Mouse (Mus musculus): ENCODE results near the gene Hexb. TPM values are rescaled to one million over a fixed set of nuclear protein-coding genes. Genes with fewer than 3 reads are reported as not detected.
A peak's percentile ranks its signal among the peaks of the same experiment; 100 is the strongest.
"Not testable (repeated sequence)": the region's sequence is repeated elsewhere in the genome, so short reads cannot be mapped to it uniquely, and the experiment has no call there.

Gene Hexb
- polyA plus RNA-seq, 1 experiment from 2014 or later: 18.2 TPM

DNA sequence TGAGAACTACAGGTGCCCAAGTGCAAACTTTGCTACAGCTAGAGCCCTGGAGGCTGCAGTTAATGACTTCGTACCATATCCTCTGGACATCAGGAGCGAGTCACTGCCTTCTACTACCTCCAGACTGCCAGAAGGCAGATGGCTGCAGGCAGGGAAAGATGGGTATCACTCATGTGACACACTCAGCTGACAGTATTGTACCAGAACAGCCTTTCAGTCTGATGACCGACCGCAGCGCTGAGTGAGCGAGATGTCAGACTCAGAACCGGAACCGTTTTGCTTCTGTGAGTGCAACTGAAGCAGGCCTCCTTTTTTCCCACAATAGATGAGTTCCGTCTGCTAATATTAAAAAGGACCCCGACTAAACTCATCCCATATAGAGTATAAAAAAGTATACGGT, 5.5 kb downstream of the Hexb start:
- Histone ChIP-seq H3K4me1 (peaks cover 9% of the 10 kb centered on the region), H3K27me3 (ENCODE audit: low read depth, poor library complexity, severe bottlenecking) (0 out of 2 replicates have a peak, but pooled peaks cover 9% of the 10 kb centered on the region), H3K36me3 (no peaks in the 10 kb centered on the region), H3K27ac (no peak overlapping the region), H3K9me3 (replicated peaks) (no peaks in the 10 kb centered on the region), H3K4me3 (no peak overlapping the region)
- no peak for DNase-seq (ENCODE audit: low spot score)
- 90% methylated on average over 11 of the region's 11 CpGs for WGBS

DNA sequence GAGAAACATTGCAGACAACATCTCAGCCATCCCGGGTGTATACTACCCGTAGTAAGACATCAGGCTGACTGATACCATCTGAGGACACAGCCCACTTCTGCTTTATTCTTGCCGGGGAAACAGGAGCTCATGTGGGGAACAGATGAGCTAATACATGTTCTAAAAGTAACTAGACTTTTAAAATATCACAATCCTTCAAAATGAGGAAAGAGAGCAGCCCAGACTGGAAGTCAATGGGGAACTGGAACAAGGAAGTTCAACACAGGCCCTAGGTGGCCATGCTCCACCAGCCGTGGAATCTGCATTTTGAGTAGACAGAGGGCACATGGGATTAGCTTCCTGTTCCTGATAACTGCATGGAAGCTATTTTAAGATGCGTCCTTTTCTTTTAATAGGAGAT, 10.5 kb downstream of the Hexb start:
- Histone ChIP-seq H3K27me3 (ENCODE audit: low read depth, poor library complexity, severe bottlenecking) (no peaks in the 10 kb centered on the region), H3K4me1 (no peaks in the 10 kb centered on the region), H3K27ac (no peak overlapping the region), H3K9me3 (replicated peaks) (no peaks in the 10 kb centered on the region), H3K4me3 (no peak overlapping the region), H3K36me3 (peaks cover 4% of the 10 kb centered on the region; the same call in 1 of the 2 replicates)
- no peak for DNase-seq (ENCODE audit: low spot score)
- 92% methylated on average over 5 of the region's 5 CpGs for WGBS

DNA sequence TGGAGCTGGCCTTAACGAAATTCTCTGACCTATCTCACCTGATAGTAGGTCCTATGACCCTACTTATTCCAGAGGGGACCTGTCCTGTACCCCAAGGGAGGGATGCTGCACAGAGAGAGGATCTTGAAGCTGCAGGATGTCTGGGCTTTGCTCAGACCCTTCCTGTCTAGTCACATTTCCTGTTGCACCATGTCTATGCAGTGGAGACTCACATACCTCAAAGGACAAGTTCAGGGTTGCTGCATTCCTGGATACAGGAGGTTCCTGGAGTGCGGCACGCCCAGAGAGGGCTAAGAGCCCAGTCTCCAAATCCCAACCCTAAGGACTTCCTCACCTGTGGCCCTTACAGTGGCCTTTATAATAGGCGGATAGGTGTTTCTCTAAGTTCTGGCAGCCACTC, 11.8 kb downstream of the Hexb start:
- WGBS: 84% methylated on average over 4 of the region's 4 CpGs
- no peak for DNase-seq (ENCODE audit: low spot score)
- Histone ChIP-seq H3K36me3 (peaks cover 10% of the 10 kb centered on the region), H3K9me3 (replicated peaks) (no peaks in the 10 kb centered on the region), H3K27ac (no peak overlapping the region), H3K4me3 (no peak overlapping the region), H3K27me3 (ENCODE audit: low read depth, poor library complexity, severe bottlenecking) (no peaks in the 10 kb centered on the region), H3K4me1 (no peaks in the 10 kb centered on the region)

DNA sequence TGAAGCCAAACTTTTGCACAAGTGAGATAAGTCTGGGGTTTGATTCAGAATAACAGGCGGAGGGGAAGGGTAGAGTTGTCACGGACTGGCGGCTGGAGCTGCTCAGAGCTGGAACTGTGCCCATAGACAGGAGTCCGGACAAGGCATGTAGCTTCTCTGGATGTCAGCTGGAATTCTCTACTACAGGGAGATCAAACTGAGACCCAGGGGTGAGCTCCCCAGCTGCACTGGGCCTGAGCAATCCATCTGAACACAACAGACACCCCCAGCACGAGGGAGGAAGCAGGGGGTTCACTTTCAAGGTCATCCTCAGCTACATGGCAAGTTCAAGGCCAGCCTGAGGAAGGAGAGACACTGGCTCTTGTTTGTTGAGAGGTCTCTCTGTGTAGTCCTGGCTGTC, 13.5 kb downstream of the Hexb start:
- DNase-seq (ENCODE audit: low spot score): no peak
- H3K27me3 ChIP-seq (ENCODE audit: low read depth, poor library complexity, severe bottlenecking): no peaks in the 10 kb centered on the region

DNA sequence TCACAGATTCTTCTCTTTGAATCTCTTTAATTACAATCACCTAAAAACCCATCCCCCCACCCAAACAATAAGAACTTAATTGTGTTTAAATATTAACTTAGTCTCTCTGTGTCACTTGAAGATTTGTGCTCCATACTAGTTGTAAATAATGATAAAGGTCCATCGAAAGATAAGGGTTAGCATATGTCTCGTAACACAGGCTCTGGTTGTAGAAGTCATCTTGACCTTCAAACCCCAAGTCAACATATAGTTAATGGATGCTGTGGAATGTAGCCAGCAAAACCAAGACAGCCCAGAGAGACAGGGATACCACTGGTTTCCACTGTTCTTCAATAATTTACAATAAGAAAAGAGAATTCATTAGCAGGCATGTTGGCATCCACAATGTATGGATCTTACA, 14.0 kb downstream of the Hexb start:
- Histone ChIP-seq H3K9me3 (replicated peaks) (no peaks in the 10 kb centered on the region), H3K36me3 (peaks cover 28% of the 10 kb centered on the region), H3K4me3 (no peak overlapping the region), H3K4me1 (no peaks in the 10 kb centered on the region), H3K27ac (no peak overlapping the region), H3K27me3 (ENCODE audit: low read depth, poor library complexity, severe bottlenecking) (no peaks in the 10 kb centered on the region)
- WGBS: 97% methylated on average over 2 of the region's 2 CpGs
- DNase-seq (ENCODE audit: low spot score): no peak

More for the DNA sequence above, 13.5 kb downstream of the Hexb start:
- peaks cover 23% of the 10 kb centered on the region for H3K36me3 ChIP-seq
- no peak overlapping the region for H3K4me3 ChIP-seq
- no peaks in the 10 kb centered on the region for H3K4me1 ChIP-seq
- H3K27ac ChIP-seq: no peak overlapping the region
- WGBS: 89% methylated on average over 5 of the region's 5 CpGs
- no peaks in the 10 kb centered on the region for H3K9me3 ChIP-seq (replicated peaks)

DNA sequence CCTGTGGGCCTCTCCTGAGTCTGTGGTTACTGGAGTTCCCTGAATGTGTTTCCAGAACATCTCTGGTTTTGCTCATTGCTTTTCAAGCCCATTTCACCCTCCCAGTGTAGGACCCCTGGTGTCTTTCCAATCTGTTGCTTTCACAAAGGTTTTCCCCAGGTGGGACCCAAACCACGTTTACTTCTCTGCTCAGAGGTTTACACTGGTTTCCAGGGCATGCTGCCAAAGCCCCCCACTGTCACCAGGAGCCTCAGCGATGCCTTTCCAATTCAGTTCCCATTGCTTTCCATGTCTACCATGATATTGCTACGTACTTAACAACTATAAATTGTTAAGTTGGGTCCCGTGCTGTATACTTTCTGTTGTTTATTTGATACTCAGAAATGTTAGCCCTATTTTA, 15.3 kb downstream of the Hexb start:
- Histone ChIP-seq H3K27me3 (ENCODE audit: low read depth, poor library complexity, severe bottlenecking) (no peaks in the 10 kb centered on the region), H3K36me3 (peaks cover 41% of the 10 kb centered on the region), H3K4me1 (no peaks in the 10 kb centered on the region), H3K9me3 (replicated peaks) (no peaks in the 10 kb centered on the region), H3K4me3 (no peak overlapping the region), H3K27ac (no peak overlapping the region)
- no peak for DNase-seq (ENCODE audit: low spot score)
- WGBS: 81% methylated on average over 4 of the region's 4 CpGs

DNA sequence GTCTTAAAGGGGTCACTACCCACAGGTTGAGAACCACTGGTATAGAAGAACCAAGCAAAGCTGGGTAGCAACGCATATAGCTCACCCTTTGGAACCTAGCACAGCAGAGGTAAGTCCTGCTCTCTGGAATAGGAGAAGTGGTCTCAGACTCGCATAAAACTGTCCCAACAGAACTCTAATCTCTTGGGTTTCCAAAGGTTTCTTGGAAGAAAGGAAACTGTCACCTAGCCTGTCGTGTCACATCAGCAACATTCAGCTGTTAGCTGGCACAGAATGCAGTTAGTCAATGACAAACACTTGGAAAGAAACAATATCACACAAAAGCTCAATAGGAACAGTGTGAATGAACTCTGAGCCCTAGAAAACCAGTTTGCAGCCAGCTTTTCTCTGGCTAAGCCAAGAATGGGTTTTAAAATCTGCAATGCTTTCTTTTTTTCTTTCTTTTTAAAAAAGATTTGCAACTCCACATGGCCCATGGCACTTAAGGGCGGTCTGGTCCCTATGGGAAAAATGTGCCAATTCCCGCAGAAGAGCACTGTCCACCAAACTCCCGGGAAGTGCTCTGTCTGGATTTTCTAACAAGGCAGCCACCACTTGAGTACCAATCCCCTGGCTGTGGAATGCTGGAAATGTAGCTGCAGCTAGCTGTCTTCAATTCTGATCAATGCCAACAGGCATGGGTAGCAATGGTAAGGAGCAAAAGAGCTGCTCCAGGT, 17.9 kb downstream of the Hexb start:
- DNase-seq (ENCODE audit: low spot score): no peak
- H3K4me3 ChIP-seq: no peak overlapping the region
- H3K27me3 ChIP-seq (ENCODE audit: low read depth, poor library complexity, severe bottlenecking): no peaks in the 10 kb centered on the region
- no peaks in the 10 kb centered on the region for H3K9me3 ChIP-seq (replicated peaks)
- 80% methylated on average over 6 of the region's 6 CpGs for WGBS
- no peak overlapping the region for H3K27ac ChIP-seq
- H3K36me3 ChIP-seq: peaks cover 64% of the 10 kb centered on the region
- no peaks in the 10 kb centered on the region for H3K4me1 ChIP-seq

DNA sequence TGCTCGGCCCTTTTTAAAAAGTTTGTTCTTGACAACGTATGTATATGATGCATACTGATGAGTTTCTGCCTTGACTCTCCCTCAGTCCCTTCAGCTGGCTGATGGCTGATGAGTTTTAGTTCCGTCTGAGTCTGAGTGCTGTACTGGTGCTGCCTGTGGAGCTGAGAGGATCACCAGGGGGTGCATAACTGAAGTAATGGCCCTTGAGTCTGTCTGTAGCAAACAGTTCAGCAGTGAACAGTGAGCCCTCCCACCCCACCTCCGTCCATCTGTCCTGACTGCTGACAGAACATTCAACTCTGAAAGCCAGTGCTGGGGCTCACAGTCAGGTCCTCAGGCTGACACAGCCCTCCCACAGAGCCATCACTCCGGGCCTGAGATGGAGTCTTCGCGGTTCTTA, 19.2 kb downstream of the Hexb start:
- Histone ChIP-seq H3K9me3 (replicated peaks) (no peaks in the 10 kb centered on the region), H3K27ac (no peak overlapping the region), H3K27me3 (ENCODE audit: low read depth, poor library complexity, severe bottlenecking) (no peaks in the 10 kb centered on the region), H3K36me3 (peaks cover 75% of the 10 kb centered on the region), H3K4me1 (no peaks in the 10 kb centered on the region), H3K4me3 (no peak overlapping the region)
- no peak for DNase-seq (ENCODE audit: low spot score)
- WGBS: 84% methylated on average over 7 of the region's 7 CpGs

DNA sequence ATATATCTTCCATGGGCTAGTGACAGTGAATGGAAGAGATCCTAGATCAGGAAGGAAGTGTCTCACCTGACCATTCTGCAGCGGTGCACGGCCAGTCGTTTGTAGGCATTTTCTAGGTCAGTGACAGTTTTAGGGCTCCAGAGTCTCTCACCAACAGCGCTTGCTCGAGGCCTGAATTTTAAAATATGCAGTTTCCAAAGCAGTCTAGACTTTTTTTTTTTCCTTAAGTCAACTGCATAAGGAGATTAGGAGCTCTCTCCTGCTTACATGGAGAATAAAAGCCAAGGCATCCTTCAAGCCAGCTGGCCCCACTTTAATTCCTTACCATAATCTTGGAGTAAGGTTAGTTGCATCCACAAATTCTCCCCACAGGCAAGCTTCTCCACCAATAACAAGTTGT, 21.4 kb downstream of the Hexb start:
- Histone ChIP-seq H3K9me3 (replicated peaks) (no peaks in the 10 kb centered on the region), H3K27me3 (ENCODE audit: low read depth, poor library complexity, severe bottlenecking) (no peaks in the 10 kb centered on the region), H3K36me3 (peaks cover 89% of the 10 kb centered on the region), H3K27ac (no peak overlapping the region), H3K4me3 (no peak overlapping the region), H3K4me1 (no peaks in the 10 kb centered on the region)
- no peak for DNase-seq (ENCODE audit: low spot score)
- 91% methylated on average over 5 of the region's 5 CpGs for WGBS

DNA sequence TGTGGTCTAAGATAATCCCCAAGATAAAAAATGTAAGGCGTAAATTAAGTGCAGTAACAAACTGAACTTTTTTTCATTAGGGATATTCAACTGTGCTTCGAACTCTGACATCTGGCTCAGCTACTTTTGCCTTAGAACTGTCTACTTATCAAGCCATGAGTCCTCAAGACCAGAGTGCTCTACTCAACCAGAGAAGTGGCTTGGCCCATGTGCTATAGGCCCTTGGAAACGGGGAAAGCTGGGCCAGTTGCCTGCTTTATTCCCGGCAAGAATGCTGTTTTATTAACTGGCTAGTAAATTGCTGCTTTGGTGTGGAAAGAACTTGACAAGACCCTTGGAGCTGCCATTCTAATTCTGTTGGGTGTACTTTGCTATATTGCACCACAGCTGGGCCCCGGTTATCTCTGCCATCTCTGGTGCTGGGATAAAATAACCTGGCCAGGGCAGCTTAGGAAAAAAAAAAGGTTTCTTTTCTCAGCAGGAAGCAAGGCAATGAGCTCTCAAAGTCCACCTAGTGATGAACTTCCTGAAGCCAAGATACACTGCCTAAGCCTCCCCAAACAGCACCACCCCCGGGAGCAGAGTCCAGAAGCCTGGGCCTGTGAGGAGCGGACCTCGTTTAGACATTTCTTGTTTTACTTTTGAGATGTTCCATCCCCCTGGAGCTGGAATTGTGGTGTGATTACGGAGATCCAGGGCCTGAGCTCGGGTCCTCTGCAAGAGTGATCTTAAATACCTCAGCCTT, 22.5 kb downstream of the Hexb start:
- H3K36me3 ChIP-seq: peaks cover 93% of the 10 kb centered on the region
- no peak overlapping the region for H3K27ac ChIP-seq
- 88% methylated on average over 10 of the region's 10 CpGs for WGBS
- H3K9me3 ChIP-seq (replicated peaks): no peaks in the 10 kb centered on the region
- no peak overlapping the region for H3K4me3 ChIP-seq
- no peaks in the 10 kb centered on the region for H3K4me1 ChIP-seq
- no peak for DNase-seq (ENCODE audit: low spot score)
- no peaks in the 10 kb centered on the region for H3K27me3 ChIP-seq (ENCODE audit: low read depth, poor library complexity, severe bottlenecking)

DNA sequence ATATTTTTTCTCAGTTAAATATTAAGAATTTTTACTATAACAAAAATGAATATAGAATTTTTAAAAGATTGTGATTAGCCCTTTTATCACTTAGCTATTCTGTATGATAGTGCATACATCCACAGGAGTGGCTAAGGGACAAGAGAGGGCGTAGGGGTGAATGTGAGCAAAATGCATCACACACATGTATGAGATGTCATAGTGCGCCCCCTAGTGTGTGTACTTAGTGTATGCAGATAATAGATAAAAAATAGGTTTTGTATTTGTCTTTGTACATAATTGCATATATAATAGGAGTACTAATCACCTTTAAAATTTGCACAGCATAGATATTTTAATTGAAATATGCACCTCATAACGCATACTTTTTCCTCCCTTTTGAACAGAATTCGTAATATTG, 52.3 kb downstream of the Hexb start:
- peaks cover 76% of the 10 kb centered on the region for H3K36me3 ChIP-seq
- no peak for DNase-seq (ENCODE audit: low spot score)
- H3K4me1 ChIP-seq: no peaks in the 10 kb centered on the region
- H3K27ac ChIP-seq: no peak overlapping the region
- no peaks in the 10 kb centered on the region for H3K9me3 ChIP-seq (replicated peaks)
- WGBS: 64% methylated on average over 4 of the region's 4 CpGs
- H3K4me3 ChIP-seq: no peak overlapping the region
- no peaks in the 10 kb centered on the region for H3K27me3 ChIP-seq (ENCODE audit: low read depth, poor library complexity, severe bottlenecking)

DNA sequence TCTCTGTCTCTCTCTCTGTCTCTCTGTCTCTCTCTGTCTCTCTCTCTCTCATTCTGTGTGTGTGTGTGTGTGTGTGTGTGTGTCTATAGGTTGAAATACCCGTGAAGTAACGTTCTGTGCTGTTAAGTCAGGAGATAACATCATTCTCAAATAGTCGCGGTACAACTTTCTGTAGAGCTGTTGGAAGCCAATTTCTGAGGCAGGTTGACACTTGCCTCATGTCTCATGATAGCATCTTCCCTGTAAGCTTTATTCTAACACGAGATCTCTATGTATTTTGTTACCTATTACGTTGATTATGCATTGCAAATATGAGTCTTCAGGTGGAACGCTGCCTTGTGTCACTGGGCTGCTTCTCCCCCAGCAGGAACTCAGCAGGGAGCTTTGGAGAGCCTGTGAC, 55.8 kb downstream of the Hexb start:
- WGBS: 89% methylated on average over 7 of the region's 7 CpGs
- H3K4me3 ChIP-seq: no peak overlapping the region
- no peak overlapping the region for H3K27ac ChIP-seq
- H3K4me1 ChIP-seq: peaks cover 5% of the 10 kb centered on the region; the same call in 1 of the 2 replicates
- no peak for DNase-seq (ENCODE audit: low spot score)
- H3K9me3 ChIP-seq (replicated peaks): no peaks in the 10 kb centered on the region
- H3K36me3 ChIP-seq: peaks cover 41% of the 10 kb centered on the region
- no peaks in the 10 kb centered on the region for H3K27me3 ChIP-seq (ENCODE audit: low read depth, poor library complexity, severe bottlenecking)

DNA sequence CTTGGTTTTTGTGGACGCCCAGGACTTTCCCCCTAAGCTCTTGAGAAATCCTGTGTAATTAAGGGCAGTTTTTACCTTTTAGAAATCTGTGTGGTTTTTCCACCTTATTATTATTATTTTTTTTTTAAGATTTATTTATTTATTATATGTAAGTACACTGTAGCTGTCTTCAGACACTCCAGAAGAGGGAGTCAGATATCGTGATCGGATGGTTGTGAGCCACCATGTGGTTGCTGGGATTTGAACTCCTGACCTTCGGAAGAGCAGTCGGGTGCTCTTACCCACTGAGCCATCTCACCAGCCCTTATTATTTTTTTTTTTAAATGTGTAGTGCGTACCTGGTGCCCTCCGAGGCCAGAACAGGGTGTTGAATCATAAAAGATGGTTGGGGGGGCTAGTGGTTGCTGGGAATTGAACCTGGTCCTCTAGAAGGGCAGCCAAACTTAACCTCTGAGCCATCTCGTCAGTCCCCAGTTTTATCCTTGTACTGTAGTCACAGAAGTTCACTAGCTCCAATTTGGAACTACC, 59.7 kb downstream of the Hexb start:
- DNase-seq (ENCODE audit: low spot score); H3K27me3 ChIP-seq (ENCODE audit: low read depth, poor library complexity, severe bottlenecking); H3K9me3 ChIP-seq (replicated peaks); H3K4me1 ChIP-seq: not testable (repeated sequence)
- H3K36me3 ChIP-seq: peaks cover 39% of the 10 kb centered on the region
- peak overlapping the region; percentile 91 for H3K27ac ChIP-seq
- 34% methylated on average over 8 of the region's 8 CpGs for WGBS
- H3K4me3 ChIP-seq: peak overlapping the region; percentile 92

All from limb, embryonic 10.5 days (tissue).